ENCODE assay signal across 24 mouse cellular contexts in genomic region chr5:64963271-64963670, GRCm38 (mm10).
"Had no signal": no experiment of that assay in that cellular context is flagged by ENCODE, and none has a peak within 500 bp of the region (broad histone marks: within the 10 kb centered on the region; RNA-seq: fewer than 3 reads in every experiment).

No protein-coding gene starts in this region.

- H3K4me3 ChIP-seq: heart, embryonic 13.5 days; heart, embryonic 15.5 days; hindbrain, embryonic 13.5 days; hindbrain, embryonic 15.5 days; kidney, embryonic 15.5 days; limb, embryonic 13.5 days; limb, embryonic 15.5 days had no signal

- DNase-seq: gastrocnemius, postnatal 14 days; gastrocnemius, postnatal 36 days; heart, adult 18-20 months; heart, postnatal 14 days; heart, postnatal 36 days; kidney, adult 11 months; kidney, adult 2 months; kidney, adult 9 months; kidney, postnatal 14 days; kidney, postnatal 36 days; layer of hippocampus, adult 9-11 months; layer of hippocampus, postnatal 36 days; left cerebral cortex, postnatal 4 days had no signal

- H3K27me3 ChIP-seq: heart, embryonic 13.5 days; heart, embryonic 15.5 days; hindbrain, embryonic 13.5 days; hindbrain, embryonic 15.5 days; kidney, embryonic 15.5 days; limb, embryonic 15.5 days had no signal

- H3K27ac ChIP-seq: heart, embryonic 13.5 days; heart, embryonic 15.5 days; hindbrain, embryonic 13.5 days; hindbrain, embryonic 15.5 days; hindbrain, postnatal 0 days; kidney, embryonic 15.5 days; kidney, postnatal 0 days; limb, embryonic 13.5 days; limb, embryonic 15.5 days; liver, embryonic 14.5 days had no signal

- ATAC-seq: hindbrain, postnatal 0 days had no signal

- H3K36me3 ChIP-seq: heart, embryonic 13.5 days; heart, embryonic 15.5 days; hindbrain, embryonic 13.5 days; hindbrain, embryonic 15.5 days; kidney, embryonic 15.5 days; limb, embryonic 13.5 days; limb, embryonic 15.5 days had no signal

- H3K9ac ChIP-seq: heart, embryonic 13.5 days; heart, embryonic 15.5 days; hindbrain, embryonic 13.5 days; hindbrain, embryonic 15.5 days; kidney, embryonic 15.5 days; limb, embryonic 13.5 days; limb, embryonic 15.5 days; liver, embryonic 14.5 days had no signal

- H3K4me2 ChIP-seq: heart, embryonic 11.5 days; heart, embryonic 13.5 days; heart, embryonic 15.5 days; hindbrain, embryonic 13.5 days; hindbrain, embryonic 15.5 days; kidney, embryonic 15.5 days; limb, embryonic 13.5 days; limb, embryonic 15.5 days had no signal

- H3K9me3 ChIP-seq: heart, embryonic 13.5 days; heart, embryonic 15.5 days; hindbrain, embryonic 13.5 days; hindbrain, embryonic 15.5 days; kidney, embryonic 15.5 days; limb, embryonic 13.5 days; limb, embryonic 15.5 days had no signal

- H3K4me1 ChIP-seq: heart, embryonic 13.5 days; heart, embryonic 15.5 days; hindbrain, embryonic 13.5 days; hindbrain, embryonic 15.5 days; kidney, embryonic 15.5 days; limb, embryonic 13.5 days had no signal
